Mouse (Mus musculus) urinary bladder, postnatal 4 days (tissue): ENCODE measurements around the gene Gm4846.
"Not testable (repeated sequence)": the region's sequence is repeated elsewhere in the genome, so short reads cannot be mapped to it uniquely, and the experiment has no call there.

ENCODE experiments used
- DNase-seq, 2 experiments: peaks; one replicate each; pipeline ENCODE4 v3.0.0; 2021 to 2022; ENCODE audit warnings: low spot score in 2 of 2

The Gm4846 gene

GRCm38 (mm10) chr1:166497488-166497887 lies at the start of gene Gm4846:
Gm4846 (minus strand) TSS chr1:166497588.
- DNase-seq = not testable (repeated sequence)

GRCm38 (mm10) chr1:166531521-166531920 lies 34.1 kb upstream of the Gm4846 start:
- DNase-seq = not testable (repeated sequence)

GRCm38 (mm10) chr1:166524709-166525108 lies 27.3 kb upstream of the Gm4846 start:
- DNase-seq = not testable (repeated sequence)

GRCm38 (mm10) chr1:166519626-166520025 lies 22.2 kb upstream of the Gm4846 start:
- not testable (repeated sequence) for DNase-seq

GRCm38 (mm10) chr1:166516556-166516955 lies 19.2 kb upstream of the Gm4846 start:
- DNase-seq = no peak

GRCm38 (mm10) chr1:166504206-166504605 lies 6.8 kb upstream of the Gm4846 start:
- not testable (repeated sequence) for DNase-seq

GRCm38 (mm10) chr1:166479503-166479902 lies 17.9 kb downstream of the Gm4846 start:
- no peak for DNase-seq

GRCm38 (mm10) chr1:166467172-166467571 lies 30.2 kb downstream of the Gm4846 start:
- DNase-seq = no peak

GRCm38 (mm10) chr1:166462544-166462943 lies 34.8 kb downstream of the Gm4846 start:
- no peak for DNase-seq

GRCm38 (mm10) chr1:166441992-166442391 lies 55.4 kb downstream of the Gm4846 start:
- no peak for DNase-seq

- DNase-seq = no peak
Measured at GRCm38 (mm10) chr1:166439426-166439825, 58.0 kb downstream of the Gm4846 start.
